Mouse (Mus musculus) heart, embryonic 10.5 days (tissue): ENCODE data around the gene Stx8. TPM values are rescaled to one million over a fixed set of nuclear protein-coding genes. Genes with fewer than 3 reads are reported as not detected.

Source experiments
- DNase-seq: peaks from one replicate; pipeline ENCODE4 v3.0.0-alpha.2; 2017; ENCODE audit warnings: low spot score
- H3K27ac ChIP-seq: fragments of 300-500 bp; sonication (generic); 2 replicates; pipeline ENCODE4 v1.5.1; 2016; ENCODE audit warnings: mild to moderate bottlenecking
- H3K27me3 ChIP-seq: fragments of 300-500 bp; sonication (generic); 2 replicates; pipeline ENCODE4 v1.6.1; 2016; ENCODE audit warnings: mild to moderate bottlenecking; ENCODE audit not compliant: poor library complexity, insufficient read depth, severe bottlenecking
- H3K36me3 ChIP-seq: fragments of 300-500 bp; sonication (generic); 2 replicates; pipeline ENCODE4 v1.6.1; 2016; ENCODE audit warnings: mild to moderate bottlenecking, moderate library complexity
- H3K4me1 ChIP-seq: fragments of 300-500 bp; sonication (generic); 2 replicates; pipeline ENCODE4 v1.6.1; 2016; ENCODE audit warnings: mild to moderate bottlenecking
- H3K4me3 ChIP-seq: fragments of 300-500 bp; sonication (generic); 2 replicates; pipeline ENCODE4 v1.5.1; 2016; ENCODE audit warnings: mild to moderate bottlenecking, moderate library complexity
- H3K9me3 ChIP-seq: fragments of 300-500 bp; sonication (generic); 2 replicates; pipeline ENCODE4 v1.6.1; 2016; ENCODE audit warnings: mild to moderate bottlenecking, moderate library complexity
- WGBS: fragments of 180-500 bp; shearing (Covaris S2); methylation state at CpG from one replicate; pipeline ENCODE4 v1.1.7; 2016; 5-methylcytosine and 5-hydroxymethylcytosine counted together
- polyA plus RNA-seq: library from polyadenylated mRNA; unstranded; fragments of >200 nt; fragmentation: Nextera tagmentation; extraction: Ambion mirVana; gene quantifications from 2 replicates; pipeline ENCODE4 v1.2.1, GENCODE M21; 2016

Stx8 gene
- polyA plus RNA-seq, 1 experiment from 2014 or later, result 53.3 TPM

DNA sequence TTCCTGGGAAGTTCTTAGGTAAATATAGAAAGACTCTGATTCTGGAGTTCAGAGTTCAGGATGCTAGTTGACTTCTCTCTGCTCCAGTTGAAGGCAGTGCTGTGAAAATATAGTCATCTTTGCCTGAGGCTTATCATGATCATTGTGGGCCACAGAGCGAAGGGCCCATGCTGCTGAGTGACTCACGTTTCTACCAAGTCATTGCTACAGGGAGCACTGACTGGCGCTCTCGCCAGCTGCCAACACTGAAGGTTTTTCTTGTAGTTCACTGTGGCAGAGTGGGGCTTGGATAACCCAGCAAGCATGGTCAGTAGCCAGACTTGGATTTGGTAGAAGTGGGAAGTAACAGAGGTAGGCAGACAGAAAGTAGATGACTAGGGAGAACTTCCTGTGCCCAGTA is 85.3 kb downstream of the Stx8 start:
- H3K4me1 ChIP-seq, result 0 out of 2 replicates have a peak, but pooled peaks cover 3% of the 10 kb centered on the region
- 0 out of 2 replicates have a peak, but pooled peaks cover 3% of the 10 kb centered on the region for H3K27me3 ChIP-seq
- no peaks in the 10 kb centered on the region for H3K9me3 ChIP-seq
- no peaks in the 10 kb centered on the region for H3K36me3 ChIP-seq
- no peak overlapping the region for H3K4me3 ChIP-seq
- no peak for DNase-seq
- no peak overlapping the region for H3K27ac ChIP-seq
- WGBS, result 87% methylated on average over 4 of the region's 4 CpGs

DNA sequence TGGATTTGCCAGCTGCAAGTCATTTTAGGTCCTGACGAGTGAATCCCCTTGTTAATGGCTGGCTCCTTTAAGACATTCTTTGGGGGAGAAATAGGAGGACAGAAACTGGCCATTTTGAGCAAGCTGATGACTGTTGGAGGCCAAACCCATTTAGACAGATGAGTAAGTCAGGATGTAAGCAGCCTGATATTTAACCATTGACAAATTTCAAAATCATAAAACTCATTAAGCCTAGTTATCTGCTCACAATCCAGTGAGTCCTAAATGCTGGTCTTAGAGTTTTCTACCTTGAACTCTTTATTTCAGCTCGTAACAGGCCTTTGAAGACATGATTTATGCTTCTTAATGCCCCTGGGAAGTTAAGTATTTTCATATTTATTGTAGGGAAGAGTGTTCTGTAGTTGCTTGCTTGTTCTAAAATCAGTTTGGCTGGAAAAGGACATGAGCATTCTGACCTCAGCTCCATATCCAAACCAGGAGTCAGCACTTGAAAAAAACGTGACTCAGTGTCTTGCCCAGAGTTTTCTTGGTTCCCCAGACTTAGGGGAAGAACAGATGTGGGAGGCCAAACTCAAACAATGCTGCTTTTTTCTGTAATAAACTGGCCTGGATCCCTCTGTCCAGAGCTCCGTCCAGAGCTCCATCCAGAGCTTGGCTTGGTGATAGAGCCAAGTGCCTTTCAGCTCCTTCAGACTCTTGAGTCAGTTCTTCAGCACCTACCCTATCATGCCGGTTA is 92.6 kb downstream of the Stx8 start:
- H3K4me1 ChIP-seq, result peaks cover 13% of the 10 kb centered on the region
- DNase-seq, result no peak
- 59% methylated on average over 5 of the region's 5 CpGs for WGBS
- H3K27me3 ChIP-seq, result no peaks in the 10 kb centered on the region
- no peaks in the 10 kb centered on the region for H3K9me3 ChIP-seq
- H3K36me3 ChIP-seq, result peaks cover 3% of the 10 kb centered on the region; the same call in 1 of the 2 replicates
- no peak overlapping the region for H3K4me3 ChIP-seq
- no peak overlapping the region for H3K27ac ChIP-seq

DNA sequence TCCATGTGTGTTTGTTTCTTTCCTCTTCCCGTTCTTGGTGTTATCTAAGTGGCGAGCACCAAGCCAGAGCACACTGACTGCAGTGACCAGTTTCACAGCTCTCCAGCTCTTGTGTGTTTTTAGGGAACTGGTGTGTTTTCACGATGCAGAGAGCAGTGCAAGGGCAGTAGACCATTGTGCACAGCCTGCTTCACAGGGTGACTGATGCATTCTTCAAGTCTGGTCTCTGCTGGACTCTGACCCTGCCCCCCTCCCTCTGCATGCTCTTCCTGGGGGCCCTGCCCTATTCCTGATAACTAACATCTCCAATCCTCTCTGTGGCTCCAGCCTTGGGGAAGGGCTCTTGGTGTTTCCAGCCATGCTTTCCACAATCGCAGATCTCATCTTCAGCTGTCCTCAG is 94.7 kb downstream of the Stx8 start:
- Histone ChIP-seq H3K9me3 (no peaks in the 10 kb centered on the region), H3K4me3 (no peak overlapping the region), H3K27me3 (no peaks in the 10 kb centered on the region), H3K4me1 (peaks cover 13% of the 10 kb centered on the region), H3K36me3 (peaks cover 3% of the 10 kb centered on the region; the same call in 1 of the 2 replicates), H3K27ac (no peak overlapping the region; the same call in 1 of the 2 replicates)
- 39% methylated on average over 4 of the region's 4 CpGs for WGBS
- no peak for DNase-seq

DNA sequence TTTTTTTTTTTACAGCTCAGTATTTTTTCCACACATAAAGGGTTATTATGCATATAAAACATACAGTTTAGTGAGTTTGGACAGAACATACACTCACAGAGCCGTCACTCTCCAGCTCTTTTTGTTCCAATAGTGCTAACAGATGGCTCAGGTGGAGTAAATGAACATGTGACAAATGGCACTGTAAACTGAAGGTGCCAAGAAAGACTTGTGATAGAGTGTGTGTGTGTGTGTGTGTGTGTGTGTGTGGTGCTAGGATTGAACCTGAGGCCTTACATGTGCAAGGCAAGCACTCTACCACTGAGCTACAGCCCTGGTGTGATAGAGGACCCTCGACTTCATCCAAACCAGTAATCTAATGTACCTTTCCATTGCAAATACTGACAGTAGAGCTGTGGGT is 96.1 kb downstream of the Stx8 start:
- Histone ChIP-seq H3K4me3 (no peak overlapping the region), H3K9me3 (no peaks in the 10 kb centered on the region), H3K27me3 (no peaks in the 10 kb centered on the region), H3K27ac (no peak overlapping the region), H3K36me3 (peaks cover 3% of the 10 kb centered on the region; the same call in 1 of the 2 replicates), H3K4me1 (peaks cover 8% of the 10 kb centered on the region)
- DNase-seq, result no peak
- 86% methylated on average over 2 of the region's 2 CpGs for WGBS

DNA sequence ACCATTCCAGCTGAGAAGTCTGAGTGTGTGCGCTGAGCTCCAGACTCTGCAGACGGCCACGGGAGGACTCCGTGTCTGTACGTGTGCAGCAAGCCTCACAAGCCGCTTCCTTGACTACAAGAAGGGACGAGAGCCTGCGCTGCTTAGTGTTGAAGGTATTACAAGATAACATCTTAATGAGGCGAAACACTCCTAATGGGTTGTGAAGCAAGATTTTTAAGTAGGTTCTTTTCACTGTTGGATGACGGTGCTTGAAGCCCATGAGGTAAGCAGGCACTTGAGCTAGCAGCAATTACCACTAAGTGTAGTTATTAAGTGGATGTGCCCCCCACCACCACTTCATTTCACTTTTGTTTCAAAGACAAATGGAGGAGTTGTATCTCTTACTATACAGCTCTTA is 101.8 kb downstream of the Stx8 start:
- DNase-seq, result no peak
- Histone ChIP-seq H3K27ac (no peak overlapping the region), H3K4me3 (no peak overlapping the region), H3K9me3 (no peaks in the 10 kb centered on the region), H3K27me3 (no peaks in the 10 kb centered on the region), H3K4me1 (no peaks in the 10 kb centered on the region), H3K36me3 (no peaks in the 10 kb centered on the region)
- 83% methylated on average over 10 of the region's 10 CpGs for WGBS

DNA sequence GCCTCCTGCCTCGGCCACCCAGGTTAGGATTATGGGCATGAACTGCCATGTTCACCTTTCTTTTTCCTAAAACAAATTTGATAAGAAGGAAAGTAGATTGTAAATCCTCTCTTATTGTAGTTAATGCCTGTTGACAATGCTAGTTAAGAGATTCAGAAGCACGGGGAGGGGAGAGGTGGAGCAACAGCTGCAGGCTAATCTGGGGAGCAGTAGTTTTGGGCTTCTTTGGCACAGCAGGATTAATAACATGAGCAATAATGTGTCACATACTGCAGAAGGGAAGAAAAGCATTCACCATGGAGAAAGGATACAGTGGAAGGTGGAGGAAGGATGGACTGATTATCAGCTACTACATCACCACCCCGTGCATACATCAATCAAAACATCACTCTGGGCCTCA is 104.1 kb downstream of the Stx8 start:
- no peak for DNase-seq
- Histone ChIP-seq H3K4me3 (no peak overlapping the region), H3K36me3 (no peaks in the 10 kb centered on the region), H3K27ac (no peak overlapping the region), H3K27me3 (no peaks in the 10 kb centered on the region), H3K4me1 (no peaks in the 10 kb centered on the region), H3K9me3 (no peaks in the 10 kb centered on the region)
- 77% methylated on average over 3 of the region's 3 CpGs for WGBS

DNA sequence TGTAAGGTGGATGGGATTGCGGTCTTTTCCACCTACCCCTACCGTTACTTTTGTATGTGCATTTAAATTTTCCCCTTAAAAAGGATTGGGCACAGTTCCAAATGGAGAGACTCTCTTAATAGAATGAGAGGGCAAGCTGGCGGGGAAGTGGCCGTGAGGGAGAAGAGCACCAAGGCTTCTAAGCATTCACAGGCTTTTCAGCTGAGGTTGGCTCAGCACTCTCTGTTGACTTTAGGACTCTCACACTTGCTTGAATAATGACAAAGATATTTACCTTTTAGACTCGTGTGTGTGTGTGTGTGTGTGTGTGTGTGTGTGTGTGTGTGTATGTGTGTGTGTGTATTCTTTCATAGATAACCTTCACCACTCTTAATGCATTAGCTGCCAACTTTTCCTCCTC is 105.8 kb downstream of the Stx8 start:
- Histone ChIP-seq H3K27me3 (no peaks in the 10 kb centered on the region), H3K4me1 (no peaks in the 10 kb centered on the region), H3K36me3 (no peaks in the 10 kb centered on the region), H3K27ac (no peak overlapping the region), H3K4me3 (no peak overlapping the region), H3K9me3 (no peaks in the 10 kb centered on the region)
- no peak for DNase-seq
- 71% methylated on average over 5 of the region's 5 CpGs for WGBS

DNA sequence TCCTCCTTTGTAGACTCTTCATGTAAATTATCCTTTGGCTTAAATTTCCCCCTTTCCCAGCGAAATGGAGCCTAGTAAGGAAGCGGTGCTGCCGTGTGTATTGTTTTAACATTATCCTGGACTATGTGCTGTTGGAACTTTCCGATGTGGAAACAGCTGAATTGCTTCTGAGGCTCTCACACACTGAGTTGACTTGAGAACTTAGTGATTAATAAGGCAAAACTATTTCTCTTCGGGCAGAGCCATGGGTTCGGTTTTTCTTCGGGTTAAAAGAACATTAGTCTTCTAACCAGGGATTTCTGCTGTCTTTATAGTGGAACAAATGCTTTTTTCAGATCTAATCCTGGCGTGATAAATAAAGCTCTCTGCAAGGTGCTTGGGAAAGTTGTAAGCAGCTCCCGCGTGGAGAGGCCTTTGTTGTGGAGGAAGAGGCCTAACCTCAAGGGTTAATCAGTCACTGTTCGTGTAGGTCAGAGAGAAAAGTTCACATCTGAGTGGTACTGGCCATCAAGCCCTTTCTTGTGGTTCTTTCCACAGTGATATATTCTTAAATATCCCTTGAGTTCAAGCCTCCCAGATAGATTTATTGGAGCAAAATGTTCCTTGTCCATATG is 106.7 kb downstream of the Stx8 start:
- H3K9me3 ChIP-seq, result no peaks in the 10 kb centered on the region
- DNase-seq, result no peak
- no peaks in the 10 kb centered on the region for H3K36me3 ChIP-seq
- H3K27me3 ChIP-seq, result no peaks in the 10 kb centered on the region
- H3K4me3 ChIP-seq, result no peak overlapping the region
- H3K27ac ChIP-seq, result no peak overlapping the region
- WGBS, result 66% methylated on average over 11 of the region's 11 CpGs
- no peaks in the 10 kb centered on the region for H3K4me1 ChIP-seq

DNA sequence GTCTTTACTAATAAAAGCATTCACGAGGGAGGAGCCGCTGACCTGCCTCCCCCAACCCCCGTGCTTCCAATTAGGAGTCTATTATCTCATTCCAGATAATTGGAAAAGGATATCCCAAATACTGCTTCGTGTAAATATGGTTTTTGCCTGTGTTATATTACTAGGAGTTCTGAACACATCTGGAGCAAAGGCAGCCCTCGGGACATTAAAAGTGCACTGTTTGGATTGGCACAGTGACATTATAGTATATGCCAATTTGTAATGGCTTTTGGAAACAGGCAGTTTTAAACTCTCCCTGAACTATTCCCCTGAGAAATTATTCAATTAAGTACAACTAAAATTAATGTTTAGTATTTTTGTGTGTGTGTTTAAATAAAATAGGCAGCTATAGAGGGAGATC is 108.7 kb downstream of the Stx8 start:
- Histone ChIP-seq H3K4me1 (no peaks in the 10 kb centered on the region), H3K36me3 (no peaks in the 10 kb centered on the region), H3K4me3 (no peak overlapping the region), H3K27ac (no peak overlapping the region), H3K27me3 (no peaks in the 10 kb centered on the region), H3K9me3 (no peaks in the 10 kb centered on the region)
- 65% methylated on average over 5 of the region's 5 CpGs for WGBS
- DNase-seq, result no peak

DNA sequence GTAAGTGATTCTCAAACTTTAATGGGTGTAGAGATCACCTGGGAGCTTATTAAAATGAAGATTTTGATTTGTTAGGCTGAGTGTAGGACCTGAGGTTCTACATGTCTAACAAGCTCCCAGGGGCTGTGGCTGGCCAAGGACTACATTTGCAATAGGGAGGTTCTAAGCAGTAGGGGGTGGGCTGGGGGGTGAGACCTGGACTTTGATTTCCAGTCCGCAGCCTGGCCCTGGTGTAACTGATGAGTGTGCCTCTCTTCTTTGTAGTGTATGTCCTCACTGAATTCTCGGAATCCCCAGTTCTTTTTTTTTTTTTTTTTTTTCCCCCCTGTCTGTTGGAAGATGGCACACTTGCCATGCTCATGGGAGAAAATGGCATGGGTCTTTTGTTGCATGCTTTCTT is 109.3 kb downstream of the Stx8 start:
- no peak overlapping the region for H3K4me3 ChIP-seq
- no peaks in the 10 kb centered on the region for H3K9me3 ChIP-seq
- no peaks in the 10 kb centered on the region for H3K4me1 ChIP-seq
- no peak for DNase-seq
- H3K36me3 ChIP-seq, result no peaks in the 10 kb centered on the region
- no peaks in the 10 kb centered on the region for H3K27me3 ChIP-seq
- H3K27ac ChIP-seq, result no peak overlapping the region
- 68% methylated on average over 2 of the region's 2 CpGs for WGBS

DNA sequence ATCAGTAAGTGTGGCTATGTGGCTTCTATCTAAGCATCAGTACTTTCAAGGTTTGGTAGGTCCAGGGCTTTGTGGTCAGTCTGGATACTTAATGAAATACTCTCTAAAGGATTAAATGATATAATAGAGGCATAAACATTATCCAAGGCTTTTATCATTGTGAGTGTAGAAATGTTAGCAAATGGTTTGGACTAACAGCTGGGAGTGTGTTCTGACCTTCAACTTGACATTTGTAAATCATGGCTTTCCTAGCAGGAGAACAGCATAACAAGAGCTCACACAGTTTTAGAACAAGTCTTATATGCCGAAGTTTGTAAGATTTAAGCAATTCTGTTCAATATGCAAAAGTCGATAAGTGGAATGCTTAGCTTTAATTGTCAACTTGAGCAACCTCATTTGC is 113.8 kb downstream of the Stx8 start:
- H3K4me3 ChIP-seq, result no peak overlapping the region
- H3K27me3 ChIP-seq, result no peaks in the 10 kb centered on the region
- H3K4me1 ChIP-seq, result no peaks in the 10 kb centered on the region
- WGBS, result 91% methylated on average over 2 of the region's 2 CpGs
- H3K27ac ChIP-seq, result no peak overlapping the region
- no peak for DNase-seq
- peaks cover 4% of the 10 kb centered on the region; the same call in 1 of the 2 replicates for H3K36me3 ChIP-seq
- H3K9me3 ChIP-seq, result no peaks in the 10 kb centered on the region

DNA sequence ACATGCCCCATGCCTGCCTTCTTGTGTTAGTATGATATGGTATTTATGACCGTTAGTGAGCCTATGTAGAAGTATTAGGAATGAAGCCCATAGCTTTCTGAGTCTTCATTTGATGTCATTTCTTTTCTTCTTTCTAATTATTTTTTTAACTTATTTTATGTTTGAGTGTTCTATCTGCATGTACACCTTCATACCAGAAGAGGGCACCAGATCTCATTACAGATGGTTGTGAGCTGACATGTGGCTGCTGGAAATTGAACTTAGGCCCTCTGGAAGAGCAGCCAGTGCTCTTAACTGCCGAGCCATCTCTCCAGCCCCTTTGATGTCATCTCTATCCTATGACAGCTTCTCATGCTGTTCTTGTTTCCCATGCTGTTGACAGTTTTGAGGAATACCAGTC is 115.0 kb downstream of the Stx8 start:
- Histone ChIP-seq H3K9me3 (no peaks in the 10 kb centered on the region), H3K4me1 (no peaks in the 10 kb centered on the region), H3K27me3 (no peaks in the 10 kb centered on the region), H3K27ac (no peak overlapping the region), H3K4me3 (no peak overlapping the region), H3K36me3 (peaks cover 4% of the 10 kb centered on the region; the same call in 1 of the 2 replicates)
- no peak for DNase-seq
- 85% methylated on average over 2 of the region's 2 CpGs for WGBS

DNA sequence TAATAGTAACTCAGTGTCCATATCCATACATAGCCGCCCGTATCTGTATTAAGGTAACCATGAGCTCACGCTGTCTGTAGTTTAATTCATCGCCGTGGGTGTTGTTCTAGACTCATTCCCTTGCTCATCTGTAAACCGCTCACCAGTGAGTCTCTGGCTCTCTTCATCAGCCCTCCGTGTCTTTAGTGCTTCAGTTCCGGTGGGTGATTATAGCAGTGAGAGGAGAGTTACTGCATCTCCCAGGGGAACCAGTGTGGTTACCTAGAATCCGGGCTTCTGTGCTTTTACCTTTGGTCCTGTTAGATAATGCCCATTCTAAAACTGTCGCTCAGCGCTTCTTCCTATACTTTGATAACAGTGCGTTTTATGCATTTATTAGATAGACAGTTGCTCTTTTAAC is 116.8 kb downstream of the Stx8 start:
- no peaks in the 10 kb centered on the region for H3K9me3 ChIP-seq
- no peak for DNase-seq
- no peak overlapping the region for H3K4me3 ChIP-seq
- H3K27ac ChIP-seq, result no peak overlapping the region
- WGBS, result 95% methylated on average over 12 of the region's 12 CpGs
- H3K4me1 ChIP-seq, result no peaks in the 10 kb centered on the region
- H3K27me3 ChIP-seq, result no peaks in the 10 kb centered on the region
- peaks cover 8% of the 10 kb centered on the region for H3K36me3 ChIP-seq
